Mouse (Mus musculus) lung, postnatal 0 days (tissue): Measurements from ENCODE around the gene Lrrtm4.

ENCODE experiments used
- CTCF ChIP-seq: IDR thresholded peaks from 2 replicates; pipeline ENCODE4 v1.5.1; 2016; ENCODE audit warnings: antibody characterized with exemption, mild to moderate bottlenecking
- EP300 ChIP-seq: IDR thresholded peaks from 2 replicates; pipeline ENCODE4 v1.6.1; 2016; ENCODE audit warnings: antibody characterized with exemption, mild to moderate bottlenecking, control low read depth

GRCm38 (mm10) chr6:80019189-80019860 is 648 bp downstream of the Lrrtm4 start:
- TF ChIP-seq CTCF: no peak
- no peak for TF ChIP-seq EP300
